Mouse (Mus musculus) frontal cortex, postnatal 36 days (tissue): Measurements from ENCODE around the gene Scgb1b20.
"Not testable (repeated sequence)": the region's sequence is repeated elsewhere in the genome, so short reads cannot be mapped to it uniquely, and the experiment has no call there.

Experiments used
- DNase-seq, 2 experiments: peaks; one replicate each; pipeline ENCODE4 v3.0.0; 2022; ENCODE audit warnings: low spot score in 2 of 2

Scgb1b20 gene

GRCm38 (mm10) chr7:33372934-33373333 lies at the start of gene Scgb1b20:
TSS of gene Scgb1b20 (plus strand) at chr7:33373234.
- DNase-seq, result not testable (repeated sequence)

GRCm38 (mm10) chr7:33366222-33366621 lies 6.8 kb upstream of the Scgb1b20 start, which contains the start of gene Scgb2b20:
TSS of gene Scgb2b20 (minus strand) at chr7:33366322.
- not testable (repeated sequence) for DNase-seq

DNA sequence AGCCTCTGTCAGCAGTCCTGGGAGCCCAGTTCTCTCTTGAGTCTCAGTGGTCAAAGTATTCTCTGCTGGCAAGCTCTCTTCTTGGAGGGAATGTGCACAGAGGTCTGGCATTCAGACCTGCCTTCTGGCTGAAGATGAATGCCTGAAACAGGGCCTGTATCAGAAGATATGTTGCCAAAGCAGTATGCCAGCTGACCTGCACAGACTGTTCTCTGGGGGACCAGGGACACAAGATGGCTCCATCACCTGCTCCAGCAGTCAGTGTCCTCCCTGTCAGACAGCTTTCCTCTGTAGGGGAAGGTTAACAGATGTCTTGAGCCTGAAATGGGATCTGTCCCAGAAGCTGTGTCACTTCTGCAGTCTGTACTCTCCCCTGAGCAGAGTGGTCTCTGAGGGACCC lies 26.7 kb downstream of the Scgb1b20 start:
- not testable (repeated sequence) for DNase-seq

- no peak for DNase-seq
Measured at GRCm38 (mm10) chr7:33401650-33402049, 28.6 kb downstream of the Scgb1b20 start.

- not testable (repeated sequence) for DNase-seq
Measured at GRCm38 (mm10) chr7:33409681-33410080, 36.6 kb downstream of the Scgb1b20 start.
